31 mouse cellular contexts compared by ENCODE assay signal in the genomic region with DNA sequence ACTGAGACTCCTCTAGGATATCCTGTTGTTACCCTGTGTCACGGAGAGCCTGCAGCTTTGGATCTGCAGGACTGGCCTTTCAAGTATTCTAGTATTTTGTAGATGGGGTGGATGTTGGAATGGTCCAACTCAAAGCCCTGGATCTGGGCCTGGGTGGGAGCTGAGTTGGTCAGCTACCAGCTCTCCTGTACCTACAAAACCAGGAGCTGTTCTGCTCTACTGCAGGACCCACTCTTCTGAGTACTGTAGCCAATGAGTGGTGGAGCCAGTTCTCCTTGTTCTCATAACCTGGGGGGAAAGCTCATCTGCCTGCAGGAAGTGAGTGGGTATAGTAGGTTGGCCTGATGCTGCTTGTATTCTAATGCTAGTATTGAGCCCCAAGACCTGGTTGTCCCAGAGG. TPM values are rescaled to one million over a fixed set of nuclear protein-coding genes. Genes with fewer than 3 reads are reported as not detected.
"Had no signal": no experiment of that assay in that cellular context is flagged by ENCODE, and none has a peak within 500 bp of the region (broad histone marks: within the 10 kb centered on the region; RNA-seq: fewer than 3 reads in every experiment).

No protein-coding gene starts in this region.

- H3K4me2 ChIP-seq: embryonic facial prominence, embryonic 12.5 days; embryonic facial prominence, embryonic 13.5 days; embryonic facial prominence, embryonic 15.5 days; forebrain, embryonic 12.5 days; forebrain, embryonic 13.5 days; forebrain, embryonic 15.5 days; heart, embryonic 11.5 days had no signal

- H3K27ac ChIP-seq: embryonic facial prominence, embryonic 10.5 days; embryonic facial prominence, embryonic 12.5 days; embryonic facial prominence, embryonic 13.5 days; embryonic facial prominence, embryonic 15.5 days; forebrain, embryonic 10.5 days; forebrain, embryonic 12.5 days; forebrain, embryonic 13.5 days; forebrain, embryonic 15.5 days; gastrocnemius, adult 2 months; heart, adult 2 months had no signal

- H3K4me3 ChIP-seq: embryonic facial prominence, embryonic 10.5 days; embryonic facial prominence, embryonic 12.5 days; embryonic facial prominence, embryonic 13.5 days; embryonic facial prominence, embryonic 15.5 days; erythroblast, embryonic 14.5 days; forebrain, embryonic 10.5 days; forebrain, embryonic 12.5 days; forebrain, embryonic 13.5 days; forebrain, embryonic 15.5 days; gastrocnemius, adult 2 months; heart, adult 2 months had no signal

- H3K4me1 ChIP-seq: embryonic facial prominence, embryonic 10.5 days; embryonic facial prominence, embryonic 12.5 days; embryonic facial prominence, embryonic 13.5 days; embryonic facial prominence, embryonic 15.5 days; forebrain, embryonic 10.5 days; forebrain, embryonic 12.5 days; forebrain, embryonic 13.5 days; forebrain, embryonic 15.5 days had no signal

- H3K36me3 ChIP-seq: embryonic facial prominence, embryonic 10.5 days; embryonic facial prominence, embryonic 12.5 days; embryonic facial prominence, embryonic 13.5 days; embryonic facial prominence, embryonic 15.5 days; forebrain, embryonic 10.5 days; forebrain, embryonic 12.5 days; forebrain, embryonic 15.5 days had no signal

- ATAC-seq: forebrain, embryonic 13.5 days; forebrain, embryonic 14.5 days; forebrain, embryonic 15.5 days; forebrain, embryonic 16.5 days had no signal

- DNase-seq: cerebellum, adult 18-20 months; cerebellum, adult 2 months; cerebellum, adult 8-10 months; cerebellum, adult 9-10 months; cerebellum, adult 9-11 months; cerebellum, postnatal 10 days; cerebellum, postnatal 14 days; cerebellum, postnatal 25 days; cerebellum, postnatal 36 days; embryo, embryonic 11 days; gastrocnemius, adult 2 months; gastrocnemius, postnatal 10 days; gastrocnemius, postnatal 14 days; gastrocnemius, postnatal 25 days; gastrocnemius, postnatal 36 days; heart, adult 18-20 months; heart, adult 2 months had no signal

- H3K27me3 ChIP-seq: embryonic facial prominence, embryonic 12.5 days; embryonic facial prominence, embryonic 13.5 days; embryonic facial prominence, embryonic 15.5 days; forebrain, embryonic 12.5 days; forebrain, embryonic 13.5 days; forebrain, embryonic 15.5 days had no signal

- H3K9ac ChIP-seq: embryonic facial prominence, embryonic 12.5 days; embryonic facial prominence, embryonic 13.5 days; embryonic facial prominence, embryonic 15.5 days; forebrain, embryonic 12.5 days; forebrain, embryonic 13.5 days; forebrain, embryonic 15.5 days had no signal

- H3K9me3 ChIP-seq: embryonic facial prominence, embryonic 10.5 days; embryonic facial prominence, embryonic 12.5 days; embryonic facial prominence, embryonic 13.5 days; embryonic facial prominence, embryonic 15.5 days; forebrain, embryonic 10.5 days; forebrain, embryonic 12.5 days; forebrain, embryonic 13.5 days; forebrain, embryonic 15.5 days had no signal

RNA-seq across cellular contexts. Expression of gene Il12a, which starts 20.0 kb away (rescaled TPM):
- polyA plus RNA-seq: embryonic facial prominence, embryonic 10.5 days; embryonic facial prominence, embryonic 11.5 days; erythroblast, embryonic 14.5 days; gonadal fat pad, adult 2 months had no signal
